Mouse (Mus musculus): ENCODE measurements around the gene 9230102O04Rik. TPM values are rescaled to one million over a fixed set of nuclear protein-coding genes. Genes with fewer than 3 reads are reported as not detected.

The 9230102O04Rik gene
- polyA plus RNA-seq, 1 experiment from 2014 or later: 3.3 TPM

Other genes with a start within 250 kb of the 9230102O04Rik start
- 0.24 and 0.71 TPM in 2 replicates for gene 4930412O13Rik, start 8.3 kb downstream of the 9230102O04Rik start, polyA plus RNA-seq (2014; fragmentation: Nextera tagmentation; extraction: Ambion mirVana)
- gene Gata3, start 494 bp upstream of the 9230102O04Rik start, polyA plus RNA-seq (2014; fragmentation: Nextera tagmentation; extraction: Ambion mirVana): 18.6 and 22.9 TPM in 2 replicates
- 18.3 and 18.9 TPM in 2 replicates for gene Taf3, start 159.1 kb upstream of the 9230102O04Rik start, polyA plus RNA-seq (2014; fragmentation: Nextera tagmentation; extraction: Ambion mirVana)
- gene Atp5c1, start 191.0 kb upstream of the 9230102O04Rik start, polyA plus RNA-seq (2014; fragmentation: Nextera tagmentation; extraction: Ambion mirVana): 566 and 567 TPM in 2 replicates
- 43.9 and 44.1 TPM in 2 replicates for gene Kin, start 191.1 kb upstream of the 9230102O04Rik start, polyA plus RNA-seq (2014; fragmentation: Nextera tagmentation; extraction: Ambion mirVana)
- gene Itih2, start 241.9 kb upstream of the 9230102O04Rik start, polyA plus RNA-seq (2014; fragmentation: Nextera tagmentation; extraction: Ambion mirVana): 0.31 and 0.49 TPM in 2 replicates